Mouse (Mus musculus) mouse trophoblast stem cell (cell line): ENCODE data around the gene Zfp809.
"Not testable (repeated sequence)": the region's sequence is repeated elsewhere in the genome, so short reads cannot be mapped to it uniquely, and the experiment has no call there.

Experiments used
- in situ Hi-C, 2 experiments: fragments of 300-500 bp; cut with MseI, MboI; formaldehyde crosslinking; loops; 2 replicates in 1 of 2; 3 replicates in 1 of 2; pipeline ENCODE4 v1.15.1; 2025

The Zfp809 gene

DNA sequence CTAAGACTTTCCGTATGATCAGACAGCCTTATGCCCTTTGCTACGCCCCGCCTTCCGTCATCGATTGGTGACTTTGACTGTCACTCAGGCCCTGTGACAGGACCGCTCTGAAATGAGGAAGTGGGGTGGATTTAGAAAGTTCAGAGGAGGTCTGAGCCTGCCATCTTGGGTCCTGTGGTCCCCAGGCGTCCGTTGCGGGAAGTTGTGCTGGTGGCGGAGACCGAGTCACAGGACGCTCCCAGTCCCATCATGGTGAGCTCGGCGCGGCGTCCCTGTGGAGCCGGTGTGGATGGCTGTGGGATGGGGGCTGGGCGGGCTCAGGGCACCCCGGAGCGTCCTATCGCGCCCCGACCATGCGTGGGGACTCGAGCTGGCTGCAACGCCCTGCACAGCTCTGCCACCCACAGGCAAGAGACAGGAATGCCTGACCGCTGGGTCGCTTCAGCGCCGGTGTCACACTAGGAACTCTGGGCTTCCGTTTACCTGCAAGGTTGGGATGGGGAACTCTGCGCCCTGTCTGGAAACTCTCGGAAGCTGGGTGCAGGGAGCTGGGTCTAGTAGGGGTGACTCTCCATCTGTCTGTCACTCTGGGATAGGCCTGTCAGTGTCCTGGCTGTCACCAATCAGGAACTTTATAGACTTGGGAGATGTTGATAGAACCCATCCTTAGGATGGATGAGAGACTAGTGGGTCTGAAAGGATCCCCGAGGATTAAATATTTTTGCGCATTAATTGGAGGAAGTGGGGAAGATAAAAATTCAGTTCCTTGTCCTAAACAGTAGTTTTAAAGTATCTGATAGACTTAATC, at the start of gene Zfp809:
Zfp809 (plus strand) TSS at position 134 of the 808 bp plus-strand sequence.
- in situ Hi-C loops: no loop called here

DNA sequence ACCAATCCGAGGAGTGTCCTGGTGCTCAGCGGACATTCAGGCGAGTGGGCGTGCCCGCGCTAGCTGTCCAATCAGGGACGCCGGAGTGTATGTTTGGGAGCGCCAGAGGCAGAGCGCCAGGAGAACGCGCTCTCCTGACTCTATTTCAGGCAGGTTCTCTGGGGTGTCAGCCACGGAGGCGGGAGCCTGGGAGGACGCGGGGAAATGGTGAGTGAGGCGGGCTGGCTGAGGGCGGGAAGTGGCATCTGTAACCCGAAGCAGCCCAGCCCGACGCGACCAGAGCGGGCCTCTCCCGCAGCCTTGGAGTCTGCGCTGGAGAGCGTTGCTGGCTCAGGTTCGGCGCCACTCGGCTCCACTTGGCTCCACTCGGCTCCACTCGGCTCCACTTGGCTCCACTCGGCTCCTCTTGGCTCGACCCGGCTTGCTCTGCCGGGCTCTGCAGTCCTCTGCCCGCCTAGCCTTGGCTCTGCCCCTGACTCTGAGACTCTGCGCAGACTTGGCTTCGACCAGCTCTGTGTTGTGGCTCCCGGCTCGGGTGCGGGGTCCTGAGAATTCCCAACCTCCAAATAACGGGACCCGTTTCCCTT, 37.4 kb upstream of the Zfp809 start, which contains the start of gene Zfp872:
Zfp872 (plus strand) TSS at position 66 of the 587 bp plus-strand sequence.
- in situ Hi-C loops: no loop called here

DNA sequence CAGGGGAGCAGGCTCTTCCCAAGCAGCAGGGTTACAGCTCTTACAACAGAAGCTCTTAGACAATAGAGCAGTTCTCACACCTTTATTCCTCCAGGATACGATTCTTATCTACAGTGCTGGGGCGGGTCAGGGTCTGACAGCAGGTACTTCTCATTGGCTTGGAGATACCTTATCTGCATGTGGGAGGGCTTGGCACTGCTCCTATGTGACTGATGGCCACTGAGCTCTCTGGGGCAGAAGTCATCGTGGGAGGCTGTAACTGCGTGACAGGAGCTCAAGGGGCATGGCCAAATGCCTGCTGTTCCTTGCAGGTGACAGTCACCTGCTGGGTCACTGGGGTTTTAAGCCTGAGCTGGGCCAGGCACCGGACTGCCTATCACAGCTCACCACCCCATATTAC, 29.1 kb upstream of the Zfp809 start:
- in situ Hi-C loops: no loop called here

DNA sequence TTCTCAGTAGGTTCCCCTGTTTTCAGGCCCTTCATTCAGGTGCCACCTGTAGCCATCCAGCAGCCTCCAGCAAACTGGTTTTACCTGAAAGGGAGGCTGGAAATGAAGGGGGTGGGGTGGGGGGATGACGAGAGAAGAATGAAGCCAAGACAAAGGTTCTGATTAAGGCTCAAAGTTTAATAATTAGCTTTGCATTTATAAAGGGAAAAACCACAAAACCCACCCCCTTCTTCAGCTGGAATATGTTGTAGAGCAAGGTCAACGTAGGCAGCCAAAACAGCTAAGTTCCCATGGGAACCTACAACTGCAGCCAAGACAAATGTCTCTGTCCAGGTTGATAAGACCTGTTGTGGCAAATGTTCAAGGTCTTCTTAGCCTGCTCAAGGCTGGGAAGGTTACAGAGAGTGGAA, 11.7 kb upstream of the Zfp809 start:
- in situ Hi-C loops: loop anchor here in 1 of 2 experiments (10.0 kb wide), 1 partner anchor 49 kb away; no protein-coding TSS in a partner anchor

DNA sequence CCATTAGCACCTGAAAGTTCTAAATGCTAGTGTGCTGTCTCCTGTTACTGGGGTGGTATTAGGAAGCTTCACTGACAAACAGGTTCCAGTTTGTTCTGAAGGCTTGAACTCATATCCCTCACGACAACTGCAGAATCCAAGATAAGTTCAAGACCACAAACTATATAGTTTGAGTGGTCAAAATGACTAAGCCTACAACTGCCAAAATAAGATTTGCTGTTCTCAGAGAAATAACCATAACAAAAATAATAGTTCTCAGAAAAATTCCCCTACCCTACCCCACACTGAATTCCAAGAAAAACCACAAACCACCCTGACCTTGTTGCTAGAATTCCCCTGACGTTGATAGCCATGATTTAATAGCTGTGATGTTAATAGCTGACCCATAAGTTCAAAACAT, 11.0 kb upstream of the Zfp809 start:
- in situ Hi-C loops: loop anchor here in 1 of 2 experiments (10.0 kb wide), 1 partner anchor 50 kb away; no protein-coding TSS in a partner anchor

DNA sequence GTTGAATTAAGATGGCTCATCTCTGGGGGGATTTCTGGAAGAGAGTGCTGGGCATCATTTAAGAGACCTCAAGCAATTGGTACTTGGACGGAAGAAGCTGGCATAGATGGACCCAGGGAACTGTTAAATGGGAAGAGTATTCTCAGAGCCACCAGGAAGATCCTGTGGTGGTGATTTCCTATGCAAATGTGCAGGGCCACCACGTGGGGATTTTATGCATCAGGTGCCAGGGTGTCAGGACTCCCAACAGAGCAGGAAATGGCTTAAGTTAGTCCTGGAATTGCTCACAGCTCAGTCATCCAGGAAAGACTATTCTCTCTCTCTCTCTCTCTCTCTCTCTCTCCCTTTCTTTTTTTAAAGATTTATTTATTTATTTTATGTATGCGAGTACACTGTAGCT, 8.8 kb upstream of the Zfp809 start:
- in situ Hi-C loops: loop anchor here in 1 of 2 experiments (10.0 kb wide), 1 partner anchor 52 kb away; no protein-coding TSS in a partner anchor

DNA sequence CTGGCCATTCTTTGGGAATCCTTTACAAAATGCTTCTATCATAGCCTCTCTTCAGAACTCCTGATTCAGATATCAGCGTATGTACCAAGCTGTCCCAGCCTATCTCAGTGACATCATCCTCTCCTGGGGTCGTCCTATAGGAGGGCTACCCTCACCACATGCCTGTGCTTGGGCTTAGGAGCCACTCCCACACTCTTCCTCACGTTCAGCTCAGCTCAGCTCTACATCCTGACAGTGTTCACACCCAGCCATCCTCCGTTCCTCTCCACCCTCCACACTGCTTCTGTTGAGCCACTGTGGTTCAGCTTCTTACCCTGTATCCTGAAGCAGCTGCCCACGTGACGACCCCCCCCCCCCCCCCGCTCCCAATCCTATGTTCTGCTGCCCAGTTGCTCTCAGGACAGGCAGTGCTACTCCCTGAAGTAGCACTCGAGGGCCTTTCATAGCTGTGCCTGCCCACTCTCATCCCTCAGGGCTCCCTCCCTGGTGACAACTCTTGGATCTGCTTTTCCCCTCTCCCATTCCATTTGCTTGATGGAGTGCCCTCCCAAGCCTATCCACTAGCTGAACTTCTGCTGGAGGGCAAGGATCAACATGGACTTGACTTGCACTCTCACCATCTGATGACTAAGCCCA, 7.5 kb upstream of the Zfp809 start:
- in situ Hi-C loops: loop anchor here in 1 of 2 experiments (10.0 kb wide), 1 partner anchor 53 kb away; no protein-coding TSS in a partner anchor

DNA sequence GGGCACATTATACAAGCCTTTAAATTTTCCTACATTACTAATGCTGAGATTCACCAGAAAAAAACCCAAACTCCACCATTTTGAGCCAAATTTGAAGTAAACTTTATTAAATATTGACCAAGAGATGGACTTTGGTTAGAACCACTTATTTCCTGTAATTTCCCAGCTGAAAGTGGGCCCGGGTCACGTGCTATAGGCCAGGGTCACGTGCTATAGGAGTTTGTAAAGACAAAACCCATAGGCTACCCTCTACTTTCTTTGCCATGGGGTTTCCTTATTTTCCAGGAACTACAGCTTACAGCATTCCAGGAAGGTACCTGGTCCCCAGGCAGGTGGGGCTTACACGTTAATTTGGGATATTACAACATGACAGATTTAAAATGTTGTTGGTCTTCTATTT, 1.4 kb upstream of the Zfp809 start:
- in situ Hi-C loops: no loop called here

DNA sequence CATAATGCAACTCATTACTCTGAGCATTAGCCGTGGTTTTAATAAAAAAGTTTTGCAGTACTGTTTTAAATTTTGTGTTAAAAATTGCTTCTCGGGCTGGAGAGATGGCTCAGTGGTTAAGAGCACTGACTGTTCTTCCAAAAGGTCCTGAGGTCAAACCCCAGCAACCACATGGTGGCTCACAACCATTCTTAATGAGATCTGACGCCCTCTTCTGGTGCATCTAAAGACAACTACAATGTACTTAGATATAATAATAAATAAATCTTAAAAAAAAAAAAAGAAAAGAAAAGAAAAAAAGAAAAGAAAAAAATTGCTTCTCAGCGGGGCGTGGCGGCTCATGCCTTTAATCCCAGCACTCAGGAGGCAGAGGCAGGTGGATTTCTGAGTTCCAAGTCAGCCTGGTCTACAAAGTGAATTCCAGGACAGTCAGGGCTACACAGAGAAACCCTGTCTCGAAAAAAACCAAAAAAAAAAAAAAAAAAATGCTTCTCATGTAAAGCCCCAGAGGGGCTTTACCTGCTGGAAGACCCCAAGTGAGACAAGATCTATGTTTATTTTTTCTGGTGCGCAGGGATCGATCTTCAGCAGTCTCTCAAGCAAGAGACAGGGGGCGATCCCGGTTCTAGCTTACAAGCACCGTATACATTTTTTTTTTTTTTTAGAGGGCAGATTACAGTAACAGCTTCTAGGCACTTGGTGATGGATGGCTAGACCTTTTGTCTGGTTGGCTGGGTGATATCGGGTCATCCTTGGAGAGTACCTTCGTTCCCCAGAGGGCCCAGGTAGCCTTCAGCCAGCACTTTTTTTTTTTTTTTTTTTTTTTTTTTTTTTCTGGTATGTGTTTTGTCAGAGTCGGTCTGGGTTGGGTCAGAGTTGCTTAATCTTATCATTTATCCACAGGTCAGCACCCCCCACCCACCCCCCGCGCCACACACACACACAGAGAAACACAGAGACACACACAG, 694 bp upstream of the Zfp809 start:
- in situ Hi-C loops: no loop called here

DNA sequence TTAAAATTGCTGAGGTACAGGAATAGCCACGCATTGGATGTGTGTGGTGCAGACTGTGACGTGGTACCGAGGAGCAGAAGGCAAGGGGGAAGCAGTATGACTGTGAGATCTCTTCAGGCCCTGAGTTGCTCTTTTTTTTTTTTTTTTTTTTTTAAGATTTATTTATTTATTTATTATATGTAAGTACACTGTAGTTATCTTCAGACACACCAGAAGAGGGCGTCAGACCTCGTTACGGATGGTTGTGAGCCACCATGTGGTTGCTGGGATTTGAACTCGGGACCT, 817 bp downstream of the Zfp809 start:
- in situ Hi-C loops: not testable (repeated sequence)

DNA sequence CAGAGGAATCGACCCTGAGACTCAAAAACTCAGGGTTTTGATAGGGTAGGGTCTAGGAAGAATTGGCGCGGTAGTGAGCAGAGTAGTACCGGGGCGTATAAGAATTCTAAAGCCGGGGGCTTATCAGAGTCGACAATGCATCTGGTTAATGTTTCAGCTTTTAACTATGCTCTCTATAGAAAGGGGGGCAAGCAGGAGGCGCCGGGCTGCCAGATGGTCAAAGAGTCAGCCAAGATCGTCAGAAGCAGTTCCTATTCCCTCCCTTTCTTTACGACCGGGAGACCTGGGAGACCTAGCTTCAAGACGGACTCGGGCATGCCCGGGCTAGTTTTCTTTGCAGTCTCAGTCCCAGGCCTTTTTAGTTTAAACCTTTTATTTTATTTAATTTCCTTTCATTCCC, 1.3 kb downstream of the Zfp809 start:
- in situ Hi-C loops: no loop called here

DNA sequence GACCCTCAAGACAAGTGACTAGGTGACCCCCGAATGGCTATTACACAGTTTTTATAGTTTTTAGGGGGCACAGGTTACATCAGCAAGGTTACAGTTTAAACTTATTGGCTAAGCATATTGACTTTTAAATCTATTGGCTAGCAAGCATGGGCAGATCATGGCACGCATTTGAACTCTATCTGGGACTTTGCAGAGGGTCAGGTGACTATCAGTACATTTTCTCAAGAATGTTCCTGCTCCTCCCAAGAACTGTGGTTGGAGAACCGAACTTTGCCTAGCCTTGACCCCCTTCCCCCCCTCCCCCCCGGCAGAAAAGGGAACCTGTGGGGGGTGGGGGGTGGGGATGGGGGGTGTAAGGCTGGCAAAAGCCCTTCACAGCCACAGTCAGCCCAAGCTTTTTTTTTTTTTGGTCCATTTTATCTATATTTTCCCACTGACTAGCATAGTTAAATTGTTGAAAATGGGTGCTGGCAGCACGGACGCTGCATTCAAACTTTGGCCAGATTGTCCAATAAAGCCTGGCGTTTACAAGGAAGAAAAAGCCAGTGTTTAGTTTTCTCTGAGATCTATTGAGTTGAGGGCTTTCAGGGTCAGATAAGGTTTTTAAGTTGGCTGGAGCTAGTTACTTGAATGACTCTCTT, 4.0 kb downstream of the Zfp809 start:
- in situ Hi-C loops: no loop called here

DNA sequence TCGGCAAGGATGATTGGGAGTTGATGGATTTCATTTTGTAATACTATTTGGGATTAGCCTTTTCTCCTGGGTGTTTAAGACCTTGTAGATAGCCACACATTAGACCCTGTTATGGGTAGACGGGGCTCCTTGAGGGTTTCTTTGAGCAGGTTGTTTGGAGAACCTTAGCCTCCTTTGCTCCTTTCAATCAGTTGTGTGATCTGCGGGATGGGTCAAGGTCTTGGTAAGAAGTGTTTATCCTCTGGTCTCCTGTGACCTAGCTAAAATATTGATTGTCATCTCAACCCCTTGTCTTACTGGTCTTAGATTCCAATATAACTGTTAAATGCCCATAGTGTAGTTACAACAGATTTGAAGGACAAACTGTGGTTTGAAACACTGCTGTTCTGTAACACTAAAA, 4.5 kb downstream of the Zfp809 start:
- in situ Hi-C loops: no loop called here

DNA sequence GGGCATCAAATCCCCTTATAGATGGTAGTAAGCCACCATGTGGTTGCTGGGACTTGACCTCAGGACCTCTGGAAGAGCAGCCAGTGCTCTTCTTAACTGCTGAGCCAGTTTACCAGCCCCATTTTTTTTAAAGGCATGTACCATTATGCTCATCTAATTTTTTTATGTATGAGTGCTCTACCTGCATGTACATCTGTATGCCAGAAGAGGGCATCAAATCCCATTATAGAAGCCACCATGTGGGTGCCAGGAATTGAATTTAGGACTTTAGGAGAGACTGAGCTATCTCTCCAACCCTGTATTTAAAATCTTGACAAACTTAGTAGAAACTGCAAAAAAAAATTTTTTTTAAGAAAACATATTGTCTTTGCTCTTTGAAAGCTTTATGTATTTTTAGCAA, 5.0 kb downstream of the Zfp809 start:
- in situ Hi-C loops: no loop called here

DNA sequence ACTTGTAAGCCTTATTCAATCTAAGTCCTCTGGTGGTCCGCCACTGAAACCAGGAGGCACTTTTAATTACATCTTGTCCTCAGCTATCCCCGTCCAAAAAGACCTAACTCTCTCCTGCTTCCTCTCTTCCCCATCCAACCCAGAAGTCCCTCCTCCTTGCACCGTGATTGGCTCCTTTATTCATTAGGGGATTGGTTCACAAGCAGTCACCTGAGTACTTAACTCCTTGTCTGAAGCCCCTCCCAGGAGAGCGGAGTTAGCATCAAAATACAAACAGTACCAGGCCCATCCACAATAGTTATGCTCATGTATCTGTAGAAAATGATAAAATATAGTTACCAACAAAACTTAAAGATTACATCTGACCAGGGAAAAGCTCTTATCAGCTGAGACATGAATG, 14.5 kb downstream of the Zfp809 start:
- in situ Hi-C loops: no loop called here

DNA sequence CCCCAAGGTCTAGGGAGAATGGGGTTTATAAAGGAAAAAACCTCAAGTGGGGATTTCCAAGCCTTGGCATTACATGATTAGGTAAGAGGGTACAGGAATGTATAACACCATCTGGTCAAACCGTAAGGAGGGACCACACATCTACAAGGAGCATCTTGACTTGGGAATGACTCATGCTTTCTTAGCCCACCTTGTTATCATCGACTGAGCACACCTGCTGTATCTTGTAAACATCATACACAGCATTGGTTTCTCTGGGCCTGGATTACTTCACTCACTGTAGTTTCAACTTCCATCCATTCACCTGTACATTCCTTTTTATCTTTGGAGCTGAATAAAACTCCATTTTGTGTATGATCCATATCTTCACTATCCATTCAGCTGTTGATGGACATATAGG, 18.7 kb downstream of the Zfp809 start:
- in situ Hi-C loops: no loop called here

DNA sequence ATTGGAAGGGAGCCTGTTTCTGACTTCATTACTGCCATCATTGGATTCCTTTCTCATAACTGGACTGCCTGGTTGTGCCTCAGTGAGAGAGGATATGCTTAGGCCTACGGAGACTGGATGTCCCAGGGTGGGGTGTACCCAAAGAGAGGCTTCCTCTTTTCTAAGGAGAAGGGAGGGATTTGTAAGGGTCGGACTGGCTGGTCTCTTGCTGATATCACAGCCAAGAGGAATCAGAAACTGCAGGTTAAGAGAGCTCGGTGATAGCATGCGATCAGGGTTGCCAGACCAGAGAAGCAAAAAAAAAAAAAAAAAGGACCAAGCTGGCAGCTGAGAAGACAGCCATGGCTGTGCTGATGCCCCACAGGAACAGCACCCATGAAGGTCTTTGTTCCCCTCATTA, 31.1 kb downstream of the Zfp809 start:
- in situ Hi-C loops: no loop called here

DNA sequence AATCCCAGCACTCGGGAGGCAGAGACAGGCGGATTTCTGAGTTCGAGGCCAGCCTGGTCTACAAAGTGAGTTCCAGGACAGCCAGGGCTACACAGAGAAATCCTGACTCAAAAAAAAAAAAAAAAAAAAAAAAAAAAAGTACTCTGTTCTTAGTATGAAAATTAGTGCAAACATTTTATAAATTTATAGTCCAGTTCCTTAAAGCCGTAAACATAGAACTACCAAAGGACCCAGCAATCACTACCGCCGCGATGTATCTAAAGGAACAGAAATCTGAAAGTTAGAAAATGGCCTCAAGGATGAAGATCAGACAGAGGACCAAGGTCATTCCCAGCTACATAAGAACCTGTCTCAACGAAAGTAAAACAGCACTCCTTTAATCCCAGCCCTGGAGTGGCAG, 33.3 kb downstream of the Zfp809 start:
- in situ Hi-C loops: no loop called here

DNA sequence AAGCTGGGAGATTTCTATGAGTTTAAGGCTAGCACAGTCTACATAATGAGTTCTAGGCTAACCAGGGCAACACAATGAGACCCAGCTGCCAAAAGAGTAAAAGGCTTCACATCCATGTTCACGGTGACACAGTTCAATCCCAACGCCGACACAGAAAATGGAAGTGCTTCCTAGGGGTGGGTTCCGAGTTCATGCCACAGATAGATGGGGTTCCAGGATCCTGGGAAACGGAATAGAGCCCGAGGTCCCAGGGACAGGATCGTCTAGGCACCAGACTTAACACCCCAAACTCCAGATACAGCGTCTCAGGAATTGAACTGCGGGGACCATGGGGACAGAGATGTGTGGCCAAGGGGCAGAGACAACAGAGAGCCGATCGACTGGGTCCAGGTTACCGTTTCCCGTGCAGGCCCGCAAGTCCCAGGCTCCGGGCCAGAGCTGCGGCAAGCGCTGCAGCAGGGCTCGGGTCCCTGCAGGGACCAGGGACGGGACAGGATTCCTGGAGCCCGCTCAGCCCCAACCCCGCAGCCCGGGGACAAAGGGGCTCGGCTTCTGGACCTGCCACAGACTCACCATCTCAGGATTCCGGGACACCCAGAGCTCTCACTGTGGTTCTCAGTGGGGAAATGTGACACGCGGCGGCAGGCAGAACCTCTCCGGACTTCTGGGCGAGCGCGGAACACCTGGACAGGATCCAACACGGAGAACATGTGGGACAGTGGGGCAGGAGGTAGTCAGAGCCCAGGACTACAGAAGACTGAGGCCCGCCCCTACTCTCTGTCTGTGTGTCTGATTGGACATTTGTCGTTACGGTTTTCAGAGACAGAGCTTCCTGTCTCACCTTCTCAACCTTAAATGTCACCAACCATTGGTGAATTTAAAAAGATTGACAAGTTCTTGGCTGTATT, 33.9 kb downstream of the Zfp809 start, which contains the start of gene Zfp599:
Zfp599 (minus strand) TSS at position 712 of the 908 bp plus-strand sequence.
- in situ Hi-C loops: no loop called here

DNA sequence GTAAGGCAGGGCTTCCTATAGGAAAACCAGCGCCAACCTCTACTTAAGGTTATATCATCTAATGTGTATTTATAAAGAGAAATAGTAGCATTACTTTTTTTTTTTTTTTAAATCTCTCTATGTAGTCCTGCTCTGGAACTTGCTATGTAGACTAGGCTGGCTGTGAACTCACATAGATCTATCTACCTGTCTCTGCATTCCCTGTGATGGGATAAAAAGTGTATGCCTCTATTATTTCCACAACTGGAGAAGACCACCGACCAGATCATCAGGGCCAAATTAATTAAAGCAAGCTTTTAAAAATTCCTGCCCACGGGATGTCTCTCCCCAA, 34.5 kb downstream of the Zfp809 start:
- in situ Hi-C loops: no loop called here
